Mouse (Mus musculus) macrophage (primary cell): Measurements from ENCODE around the gene Tnrc18. TPM values are rescaled to one million over a fixed set of nuclear protein-coding genes. Genes with fewer than 3 reads are reported as not detected.

Experiments used
- H3K27ac ChIP-seq: fragments of 350-480 bp; formaldehyde crosslinking; 2 replicates; pipeline ENCODE4 v1.9.0; 2021
- H3K36me3 ChIP-seq: fragments of 350-480 bp; formaldehyde crosslinking; 2 replicates; pipeline ENCODE4 v1.9.0; 2021; ENCODE audit errors: inconsistent target
- H3K4me3 ChIP-seq: fragments of 350-480 bp; formaldehyde crosslinking; 2 replicates; pipeline ENCODE4 v1.9.0; 2021; ENCODE audit errors: inconsistent target
- H3K79me2 ChIP-seq: fragments of 350-480 bp; formaldehyde crosslinking; 2 replicates; pipeline ENCODE4 v1.9.0; 2021; ENCODE audit errors: inconsistent target
- WGBS: methylation state at CpG from one replicate; pipeline ENCODE4 v1.1.7; 2026; ENCODE audit warnings: inconsistent platforms; ENCODE audit not compliant: missing documents; 5-methylcytosine and 5-hydroxymethylcytosine counted together
- polyA plus RNA-seq: library from polyadenylated mRNA; stranded (reverse); fragments of 250-400 nt; gene quantifications from 3 replicates; pipeline ENCODE4 v1.2.4, GENCODE M21; 2018; ENCODE audit warnings: inconsistent platforms

Gene Tnrc18
- polyA plus RNA-seq, 1 experiment from 2014 or later: 25.5 TPM

DNA sequence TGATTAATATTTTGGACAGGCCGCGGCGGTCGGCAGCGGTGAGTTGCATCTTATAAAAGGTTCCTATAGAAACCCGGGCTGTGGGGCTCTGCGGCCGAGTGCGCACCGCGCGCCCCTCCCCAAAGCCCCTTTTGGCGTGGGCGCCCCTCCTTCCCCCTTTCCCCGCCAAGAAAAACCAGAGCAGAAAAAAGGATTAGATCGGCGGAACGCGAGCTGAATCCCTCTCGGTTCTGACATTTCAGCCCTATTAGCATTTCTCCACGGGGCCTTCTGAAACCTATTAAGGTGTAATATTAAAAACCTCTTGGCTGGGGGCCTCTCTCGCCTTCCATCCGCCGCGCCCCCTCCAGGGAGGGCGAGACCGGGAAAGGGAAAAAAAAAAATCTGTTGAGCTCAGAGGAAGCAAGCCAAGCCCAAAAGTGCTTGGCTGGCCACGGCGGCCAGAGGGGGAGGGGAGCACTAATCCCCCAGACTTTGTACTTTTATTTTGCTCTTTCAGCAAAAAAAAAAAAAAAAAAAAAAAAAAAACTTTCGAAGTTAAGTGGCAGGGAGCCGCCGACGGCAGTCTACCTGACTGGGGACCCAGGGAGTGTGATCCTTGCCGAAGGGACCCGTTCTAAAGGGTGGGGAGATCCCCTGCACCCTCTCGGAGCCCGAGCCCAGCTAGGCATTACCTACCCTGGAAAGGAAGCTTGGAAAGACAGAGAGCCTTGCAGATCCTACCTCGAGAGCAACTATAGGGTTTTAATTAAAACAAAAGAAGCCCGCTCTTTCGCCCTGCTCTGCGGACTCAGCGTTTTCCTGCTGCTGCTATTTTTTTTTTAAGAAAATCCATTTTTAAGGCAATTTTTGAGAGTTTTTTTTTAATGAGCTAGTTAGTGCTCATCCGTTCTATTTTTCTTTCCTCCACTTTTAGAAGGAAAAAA, 1.2 kb upstream of the Tnrc18 start:
- WGBS: under 1% methylated on average over 40 of the region's 43 CpGs
- peak overlapping the region; percentile 85 for H3K4me3 ChIP-seq

DNA sequence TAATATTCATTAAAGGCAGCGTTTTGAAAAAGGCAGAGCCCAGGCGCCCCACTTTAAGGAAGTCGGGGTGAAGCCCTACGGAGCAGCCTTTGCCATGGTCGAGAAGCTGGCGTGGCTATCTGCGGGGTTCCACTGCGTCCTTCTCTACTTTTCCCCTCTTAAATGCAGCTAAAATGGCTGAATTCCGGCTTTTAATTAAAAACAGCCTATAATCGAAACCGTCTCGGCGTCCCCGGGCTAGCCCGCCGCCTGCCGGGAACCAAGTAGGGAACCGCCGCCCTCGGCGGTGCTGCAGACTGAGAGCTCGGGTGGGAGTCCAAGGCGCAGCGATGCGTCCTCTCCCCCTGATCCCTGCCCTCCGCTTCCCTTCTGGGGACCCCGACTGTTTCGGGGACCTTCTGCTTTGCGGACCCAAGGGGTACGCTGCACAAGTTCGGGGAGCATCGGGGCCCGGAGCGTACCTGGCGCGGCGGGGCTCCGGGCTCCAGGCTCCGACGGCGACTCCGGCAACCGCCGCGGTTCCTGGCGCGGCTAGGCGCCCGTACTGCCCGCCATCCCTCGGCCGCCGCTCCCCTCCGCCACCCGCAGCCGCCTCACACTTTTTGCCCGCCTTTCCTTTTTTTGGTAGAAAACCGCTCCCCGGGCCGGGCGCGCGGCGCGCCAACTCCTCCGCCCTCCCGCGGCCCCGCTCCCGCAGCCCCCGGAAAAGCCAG, 495 bp downstream of the Tnrc18 start:
- H3K36me3 ChIP-seq: no peaks in the 10 kb centered on the region; the same call in 1 of the 2 replicates
- H3K27ac ChIP-seq: peak overlapping the region; percentile 98
- H3K79me2 ChIP-seq: peaks cover 72% of the 10 kb centered on the region
- peak overlapping the region; percentile 88 for H3K4me3 ChIP-seq
- WGBS: under 1% methylated on average over 64 of the region's 71 CpGs

More for the DNA sequence above, 1.2 kb upstream of the Tnrc18 start:
- Histone ChIP-seq H3K27ac (peak overlapping the region; percentile 100), H3K79me2 (peaks cover 55% of the 10 kb centered on the region), H3K36me3 (no peaks in the 10 kb centered on the region)

DNA sequence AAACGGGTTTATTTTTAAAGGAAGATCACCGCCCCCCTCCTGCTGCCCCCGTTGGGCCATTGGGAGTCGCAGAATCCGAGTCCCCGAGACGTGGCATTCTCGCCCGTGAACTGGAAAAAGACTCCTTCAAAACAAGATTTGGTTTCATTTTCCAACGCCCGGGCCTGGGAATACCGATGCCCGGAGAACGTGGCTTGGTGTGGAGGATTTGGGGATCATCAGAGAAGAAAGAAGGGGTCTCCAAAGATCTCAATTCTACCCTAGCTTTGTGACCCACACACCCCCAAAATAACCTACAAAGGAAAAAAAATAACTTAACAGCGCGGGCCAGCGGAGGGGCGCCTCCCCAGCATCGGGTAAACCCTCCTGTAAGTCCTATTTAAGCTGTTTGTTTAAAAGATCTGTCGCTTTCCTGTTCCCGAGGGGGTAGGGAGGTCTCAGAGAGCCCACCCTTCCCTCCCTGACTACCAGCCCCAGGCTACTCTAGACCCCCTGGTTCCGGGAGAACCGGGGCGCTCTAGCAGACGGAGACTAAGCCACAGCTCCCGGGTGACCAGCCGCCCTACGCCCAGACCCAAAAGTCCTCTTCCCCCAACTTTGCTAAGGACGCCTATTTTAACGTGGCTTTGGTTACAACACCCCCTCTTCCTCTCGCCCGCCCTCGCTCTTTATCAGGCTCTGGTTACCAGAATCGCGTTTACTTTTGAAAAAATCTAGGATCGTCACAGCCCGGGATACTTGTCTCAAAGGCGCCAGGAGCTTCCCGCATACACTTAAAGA, 1.2 kb downstream of the Tnrc18 start:
- H3K27ac ChIP-seq: peak overlapping the region; percentile 98
- peak overlapping the region; percentile 88 for H3K4me3 ChIP-seq
- 1% methylated on average over 32 of the region's 39 CpGs for WGBS
- peaks cover 79% of the 10 kb centered on the region for H3K79me2 ChIP-seq
- peaks cover 6% of the 10 kb centered on the region for H3K36me3 ChIP-seq

DNA sequence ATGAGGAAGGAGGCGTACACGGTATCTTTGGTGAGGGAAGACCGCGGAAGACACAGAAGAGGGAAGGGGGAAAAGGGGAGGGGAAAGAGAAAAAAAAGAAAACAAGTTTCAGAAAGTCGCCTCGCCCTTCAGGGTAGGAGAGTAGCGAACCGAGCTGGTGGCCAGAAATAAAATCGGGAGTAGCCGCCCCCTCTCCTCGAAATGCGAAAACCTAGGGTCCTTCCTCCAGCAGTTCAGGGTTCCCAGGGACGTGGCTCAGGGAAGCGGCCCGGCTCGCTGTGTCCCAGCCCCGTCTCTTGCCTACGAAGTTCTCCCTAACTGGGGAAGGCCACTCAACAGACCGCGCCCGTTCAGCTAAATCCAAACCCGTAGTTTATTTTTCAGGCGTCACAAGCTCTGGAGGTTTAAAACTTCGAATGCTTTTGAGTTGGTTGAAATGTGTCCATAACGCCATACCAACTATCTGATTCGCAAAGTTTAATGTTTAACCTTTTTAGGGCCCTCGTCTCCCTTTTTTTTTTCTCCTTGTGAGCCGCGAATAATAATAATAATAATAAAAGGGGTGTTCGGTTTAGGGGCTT, 2.0 kb downstream of the Tnrc18 start:
- WGBS: 2% methylated on average over 24 of the region's 30 CpGs
- Histone ChIP-seq H3K79me2 (peaks cover 79% of the 10 kb centered on the region), H3K27ac (peak overlapping the region; percentile 98), H3K36me3 (peaks cover 6% of the 10 kb centered on the region), H3K4me3 (peak overlapping the region; percentile 88)

DNA sequence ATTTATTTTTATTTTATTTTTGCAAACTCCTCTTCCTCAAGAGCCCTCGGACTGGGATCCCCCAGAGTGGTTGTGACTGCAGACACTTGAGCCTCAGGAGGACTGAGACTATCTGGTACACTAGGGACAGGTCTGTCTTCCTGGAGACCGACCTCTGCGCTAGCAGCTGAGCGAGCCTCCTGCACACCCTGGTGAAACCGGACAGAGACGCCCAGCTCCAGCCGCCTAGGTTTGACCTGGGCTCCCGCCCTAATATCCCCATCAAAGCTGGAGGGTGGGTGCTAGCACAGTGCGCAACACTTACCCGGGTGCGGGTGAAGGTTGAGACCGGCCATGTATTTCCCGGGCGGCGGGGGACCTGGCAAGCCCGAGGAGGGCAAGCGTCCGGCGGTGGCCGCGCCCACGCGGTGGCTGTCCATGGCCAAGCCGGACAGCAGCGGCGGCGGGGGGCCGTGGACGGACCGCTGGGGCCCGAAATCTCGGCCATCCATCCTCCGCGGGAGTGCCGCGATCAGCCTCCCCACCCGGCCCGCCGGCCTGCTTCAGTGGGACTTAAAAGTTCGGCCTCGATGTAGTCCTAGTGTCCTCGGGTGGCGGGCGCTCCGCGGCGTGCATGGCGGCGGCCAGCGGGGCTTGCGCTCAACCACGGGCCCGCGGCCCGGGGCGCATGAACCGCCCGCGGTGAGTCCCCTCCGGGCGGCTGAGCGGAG, 2.6 kb downstream of the Tnrc18 start:
- H3K27ac ChIP-seq: peak overlapping the region; percentile 98
- peaks cover 6% of the 10 kb centered on the region for H3K36me3 ChIP-seq
- 1% methylated on average over 56 of the region's 62 CpGs for WGBS
- H3K79me2 ChIP-seq: peaks cover 79% of the 10 kb centered on the region
- H3K4me3 ChIP-seq: peak overlapping the region; percentile 88

DNA sequence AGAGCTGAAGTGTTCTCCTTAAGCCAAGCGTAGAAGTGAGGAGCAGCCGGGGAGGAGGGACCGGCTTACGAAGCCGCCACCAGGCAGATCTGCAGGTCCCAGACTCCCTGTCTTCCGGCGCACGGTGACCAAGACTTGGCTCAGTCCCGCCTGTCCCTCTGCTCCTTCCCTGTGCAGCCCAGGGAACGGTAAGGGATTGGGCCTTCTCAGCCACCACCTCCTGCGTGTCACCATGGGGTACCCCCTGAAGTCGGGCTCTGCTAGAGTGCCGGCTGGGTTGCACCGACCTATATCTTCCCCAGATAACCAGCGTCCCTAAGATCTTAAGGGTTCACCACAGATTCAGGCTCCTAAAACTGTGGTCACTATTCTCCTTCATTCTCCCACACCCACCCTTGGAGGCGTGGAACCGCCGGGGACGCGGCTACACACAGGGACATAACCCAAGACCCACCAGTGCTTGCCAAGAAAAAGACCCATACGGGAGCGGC, 3.3 kb downstream of the Tnrc18 start:
- Histone ChIP-seq H3K27ac (peak overlapping the region; percentile 61), H3K36me3 (peaks cover 6% of the 10 kb centered on the region), H3K4me3 (peak overlapping the region; percentile 88), H3K79me2 (peaks cover 79% of the 10 kb centered on the region)
- 1% methylated on average over 22 of the region's 22 CpGs for WGBS

DNA sequence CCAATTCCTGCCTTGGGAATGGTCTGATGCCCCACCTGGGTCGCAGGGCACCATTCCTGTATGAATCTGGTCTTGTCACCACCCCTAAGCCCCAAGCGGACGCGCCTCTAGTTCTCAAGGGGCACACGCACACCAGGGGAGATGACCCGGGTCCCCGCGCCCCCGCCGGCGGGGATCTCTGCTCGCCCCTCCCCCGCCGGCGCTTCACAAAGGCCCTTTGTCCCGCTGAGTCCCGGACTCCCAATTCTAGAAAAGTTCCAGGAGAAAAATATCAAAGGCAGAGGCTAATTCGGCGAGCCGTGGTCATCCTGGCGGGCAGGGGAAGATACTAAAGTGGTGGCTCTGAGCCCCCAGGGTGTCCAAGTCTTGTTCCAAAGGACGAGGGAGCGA, 3.7 kb downstream of the Tnrc18 start:
- H3K27ac ChIP-seq: peak overlapping the region; percentile 61
- H3K79me2 ChIP-seq: peaks cover 80% of the 10 kb centered on the region
- peaks cover 6% of the 10 kb centered on the region for H3K36me3 ChIP-seq
- peak overlapping the region; percentile 88 for H3K4me3 ChIP-seq
- 40% methylated on average over 23 of the region's 23 CpGs for WGBS

DNA sequence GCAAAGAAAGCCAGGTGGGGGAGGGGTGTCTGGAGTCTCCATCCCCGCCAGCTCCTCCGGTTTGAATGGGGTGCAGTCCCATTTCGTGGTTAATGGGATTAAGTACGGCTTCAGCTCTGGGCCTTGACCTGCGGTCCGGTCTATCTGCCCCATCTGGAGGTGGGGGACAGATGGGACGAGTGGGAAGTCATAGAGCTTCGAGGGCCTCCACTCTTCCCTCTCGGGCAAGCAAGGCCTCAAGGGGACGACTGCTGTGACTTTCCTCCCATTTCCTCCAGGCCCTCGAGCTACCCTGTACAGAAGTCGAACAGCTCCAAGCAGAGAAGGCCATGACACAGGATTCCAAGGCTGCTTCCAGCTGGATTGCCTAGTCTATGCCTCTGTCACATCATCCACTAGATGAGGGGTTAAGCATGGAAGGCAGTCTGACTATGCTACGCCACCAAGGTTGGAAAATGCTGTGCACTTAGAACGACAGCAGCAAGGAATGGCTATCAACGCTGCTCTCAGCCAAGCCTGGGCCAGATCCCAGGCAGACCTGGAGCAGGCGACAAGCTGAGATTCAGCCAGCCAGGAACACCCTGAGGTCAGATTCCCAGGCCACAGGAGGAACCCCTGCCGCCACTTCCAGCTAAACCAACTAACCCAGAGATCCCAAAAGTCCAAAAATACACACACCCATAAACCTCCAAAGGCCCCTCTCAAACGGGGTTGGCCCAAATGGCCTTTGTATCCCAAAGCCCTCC, 4.3 kb downstream of the Tnrc18 start:
- Histone ChIP-seq H3K36me3 (peaks cover 6% of the 10 kb centered on the region), H3K4me3 (peak overlapping the region; percentile 88; the same call in 1 of the 2 replicates), H3K27ac (no peak overlapping the region), H3K79me2 (peaks cover 86% of the 10 kb centered on the region)
- 63% methylated on average over 17 of the region's 18 CpGs for WGBS

DNA sequence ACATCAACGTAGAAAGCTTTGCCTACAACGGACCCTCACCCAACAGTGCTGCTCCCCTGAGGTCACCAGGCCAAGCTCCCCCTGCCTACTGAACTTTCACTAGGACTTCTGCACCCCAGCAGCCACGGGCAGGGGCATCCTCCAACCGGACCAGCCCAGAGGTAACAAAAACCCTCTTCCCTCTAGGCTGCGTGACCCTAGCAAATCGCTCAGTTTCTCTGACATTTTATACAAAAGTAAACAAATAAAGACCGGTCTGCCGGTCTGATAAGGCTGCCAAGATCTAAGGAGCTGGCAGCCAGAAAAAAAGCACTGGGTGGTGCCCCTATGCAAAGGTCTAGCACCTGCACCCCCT, 4.9 kb downstream of the Tnrc18 start:
- Histone ChIP-seq H3K36me3 (peaks cover 10% of the 10 kb centered on the region), H3K79me2 (peaks cover 91% of the 10 kb centered on the region), H3K4me3 (no peak overlapping the region), H3K27ac (no peak overlapping the region)
- 83% methylated on average over 8 of the region's 8 CpGs for WGBS

DNA sequence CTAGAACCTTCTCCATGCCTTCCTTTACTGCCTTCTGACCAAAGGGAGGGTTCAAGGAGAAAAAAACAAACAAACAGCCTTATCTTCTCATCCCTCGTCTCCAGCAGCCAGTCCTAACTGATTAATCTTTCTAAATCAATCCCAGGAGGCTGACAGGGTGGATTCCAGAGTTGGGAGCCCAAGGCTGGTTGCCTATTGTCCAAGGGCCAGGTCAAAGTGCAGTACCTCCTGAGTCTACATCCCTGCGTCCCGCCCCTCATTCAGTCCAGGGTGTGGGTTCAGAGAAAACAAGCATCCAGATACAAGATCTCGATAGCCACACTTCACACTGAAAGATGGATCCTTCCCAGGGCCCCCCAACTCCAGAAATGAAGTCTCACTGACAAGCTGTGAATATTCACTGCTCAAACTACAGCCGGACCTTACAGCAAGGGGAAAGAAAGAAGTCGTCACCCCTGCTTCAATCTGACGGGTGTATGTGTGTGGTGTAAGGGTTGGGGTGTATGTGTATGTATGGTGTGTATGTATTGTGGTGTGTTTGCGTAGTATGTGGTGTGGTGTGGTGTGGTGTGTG, 5.5 kb downstream of the Tnrc18 start:
- H3K27ac ChIP-seq: no peak overlapping the region
- H3K4me3 ChIP-seq: no peak overlapping the region
- WGBS: 92% methylated on average over 8 of the region's 8 CpGs
- peaks cover 97% of the 10 kb centered on the region for H3K79me2 ChIP-seq
- peaks cover 14% of the 10 kb centered on the region for H3K36me3 ChIP-seq

DNA sequence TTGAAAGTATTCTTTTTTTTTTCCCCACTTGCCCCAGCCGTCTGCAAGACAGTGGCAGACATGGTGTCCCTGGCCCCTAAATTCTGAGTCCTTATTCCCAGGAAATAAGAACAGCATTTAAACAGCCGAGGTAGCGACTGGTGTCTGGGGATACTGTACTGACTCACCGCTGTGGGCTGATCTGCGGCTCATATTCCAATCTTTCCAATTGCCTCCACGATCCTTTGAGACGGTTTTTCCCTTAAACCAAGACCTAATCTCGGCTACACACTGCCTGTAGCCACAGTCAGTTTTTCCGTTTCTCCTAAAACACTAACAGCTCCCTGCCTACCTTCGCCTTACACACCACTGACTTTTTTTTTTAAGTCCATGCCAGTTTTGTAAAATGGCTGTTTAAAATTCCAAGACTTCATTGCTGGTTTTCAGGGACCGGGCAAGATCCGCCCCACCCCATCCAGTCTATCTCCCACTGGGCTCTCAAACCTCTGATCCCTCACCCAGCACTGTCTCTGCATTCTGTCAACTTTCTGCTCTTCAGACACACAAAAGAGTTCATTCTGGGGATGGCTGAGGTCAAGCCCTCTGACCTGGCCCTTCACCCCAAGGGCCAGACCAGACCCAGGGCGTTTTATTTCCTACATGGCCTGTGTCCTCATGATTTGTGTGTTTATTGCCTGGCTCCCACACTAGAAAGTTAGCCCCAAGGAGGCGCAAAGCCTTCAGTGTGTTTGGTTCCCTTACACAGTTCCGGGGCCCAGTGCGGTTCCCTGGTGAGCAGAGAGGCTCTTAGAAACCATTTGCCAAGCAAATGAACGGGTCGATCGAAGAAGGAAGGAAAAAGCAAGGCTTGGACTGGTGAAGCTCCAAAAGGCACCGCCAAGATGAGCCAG, 6.5 kb downstream of the Tnrc18 start:
- WGBS: 89% methylated on average over 16 of the region's 20 CpGs

DNA sequence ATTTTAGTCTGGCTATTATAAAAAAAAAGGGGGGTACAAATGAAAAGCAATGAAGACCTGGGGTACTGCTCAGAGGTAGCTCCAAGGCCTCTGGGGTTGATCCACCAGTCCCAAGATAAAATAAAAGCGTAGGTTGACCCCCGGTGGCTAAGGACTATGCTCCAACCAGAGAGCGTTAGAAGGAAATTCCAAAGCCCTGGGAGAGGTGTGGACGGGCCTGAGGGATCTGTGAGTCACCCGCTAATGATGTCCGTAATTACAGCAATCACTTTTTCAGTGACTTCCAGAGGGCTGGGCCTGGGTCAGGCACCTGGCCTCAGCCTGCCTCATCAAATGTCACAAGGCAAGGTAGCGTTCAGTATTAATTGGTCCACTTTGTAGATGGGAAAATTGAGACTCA, 9.8 kb downstream of the Tnrc18 start:
- peaks cover 100% of the 10 kb centered on the region for H3K79me2 ChIP-seq
- no peak overlapping the region for H3K27ac ChIP-seq
- 89% methylated on average over 7 of the region's 7 CpGs for WGBS
- H3K4me3 ChIP-seq: no peak overlapping the region
- peaks cover 25% of the 10 kb centered on the region for H3K36me3 ChIP-seq

More for the DNA sequence above, 6.5 kb downstream of the Tnrc18 start:
- no peak overlapping the region for H3K27ac ChIP-seq
- H3K4me3 ChIP-seq: no peak overlapping the region
- peaks cover 24% of the 10 kb centered on the region for H3K36me3 ChIP-seq
- peaks cover 97% of the 10 kb centered on the region for H3K79me2 ChIP-seq
